Mouse (Mus musculus) CH12.LX (cell line): Measurements from ENCODE around the gene Tnfsf9. TPM values are rescaled to one million over a fixed set of nuclear protein-coding genes. Genes with fewer than 3 reads are reported as not detected.

Experiments
- DNase-seq: peaks from one replicate; pipeline ENCODE4 v3.0.0-alpha.2; 2013; ENCODE audit errors: extremely low read depth
- H3K27ac ChIP-seq: 2 replicates; pipeline ENCODE4 v1.5.1; 2012; ENCODE audit warnings: low read depth, mild to moderate bottlenecking, control low read depth, moderate library complexity; ENCODE audit not compliant: insufficient read depth
- H3K27me3 ChIP-seq: replicated peaks from 2 replicates; pipeline ENCODE3; 2012; ENCODE audit warnings: inconsistent platforms
- H3K36me3 ChIP-seq, 2 experiments: replicated peaks in 1 of 2; 2 replicates each; pipeline versions ENCODE3 to v1.6.1; 2012; ENCODE audit warnings: inconsistent platforms in 1 of 2, low read length in 1 of 2, mild to moderate bottlenecking in 1 of 2, mixed read lengths in 1 of 2, moderate library complexity in 1 of 2; ENCODE audit not compliant: control insufficient read depth in 1 of 2, insufficient read depth in 1 of 2
- H3K4me1 ChIP-seq, 2 experiments: 2 replicates each; pipeline ENCODE4 v1.6.1; 2012; ENCODE audit warnings: inconsistent platforms in 1 of 2, moderate library complexity in 1 of 2; ENCODE audit not compliant: insufficient read depth in 2 of 2, control insufficient read depth in 1 of 2
- H3K4me2 ChIP-seq: 2 replicates; pipeline ENCODE4 v1.6.1; 2012; ENCODE audit warnings: low read depth, mild to moderate bottlenecking, control low read depth; ENCODE audit not compliant: poor library complexity, insufficient read depth, severe bottlenecking
- H3K4me3 ChIP-seq, 3 experiments: fragments of 150-350 bp in 1 of 3; sonication (generic) in 1 of 3; replicated peaks in 1 of 3; 2 replicates each; pipeline versions ENCODE3 to v1.5.1; 2011 to 2012; ENCODE audit warnings: low read depth in 2 of 3, low read length in 2 of 3, mild to moderate bottlenecking in 2 of 3, moderate library complexity in 2 of 3, control low read depth in 1 of 3, improper control_type of control experiment in 1 of 3, inconsistent platforms in 1 of 3, mixed read lengths in 1 of 3; ENCODE audit not compliant: poor library complexity in 1 of 3
- H3K79me2 ChIP-seq: replicated peaks from 2 replicates; pipeline ENCODE4 v1.6.1; 2012; ENCODE audit warnings: mild to moderate bottlenecking, moderate library complexity; ENCODE audit not compliant: control insufficient read depth, poor library complexity, insufficient read depth, severe bottlenecking; ENCODE audit errors: extremely low read depth
- H3K9ac ChIP-seq: 2 replicates; pipeline ENCODE4 v1.6.1; 2012; ENCODE audit warnings: low read depth, mild to moderate bottlenecking, control low read depth, moderate library complexity; ENCODE audit not compliant: insufficient read depth
- H3K9me3 ChIP-seq: replicated peaks from 2 replicates; pipeline ENCODE3; 2012; ENCODE audit warnings: low read length, inconsistent platforms, mixed read lengths
- BHLHE40 ChIP-seq: IDR thresholded peaks from 2 replicates; pipeline ENCODE4 v1.6.1; 2011; ENCODE audit warnings: mild to moderate bottlenecking, low read depth, low read length, improper control_type of control experiment
- CHD1 ChIP-seq: IDR thresholded peaks from 2 replicates; pipeline ENCODE4 v1.6.1; 2012; ENCODE audit warnings: low read depth, low read length, improper control_type of control experiment, inconsistent platforms
- CTCF ChIP-seq, 2 experiments: IDR thresholded peaks in 1 of 2; conservative IDR thresholded peaks in 1 of 2; 2 replicates each; pipeline ENCODE4 v1.5.1; 2011 to 2012; ENCODE audit warnings: low read depth in 2 of 2, low read length in 2 of 2, improper control_type of control experiment in 1 of 2, inconsistent platforms in 1 of 2, mild to moderate bottlenecking in 1 of 2, moderate library complexity in 1 of 2
- E2F4 ChIP-seq: IDR thresholded peaks from 2 replicates; pipeline ENCODE4 v1.6.1; 2011; ENCODE audit warnings: low read depth, low read length, improper control_type of control experiment; ENCODE audit not compliant: insufficient replicate concordance
- ELF1 ChIP-seq: IDR thresholded peaks from 2 replicates; pipeline ENCODE4 v1.6.1; 2014; ENCODE audit warnings: low read depth, mild to moderate bottlenecking, inconsistent platforms, low read length, improper control_type of control experiment
- EP300 ChIP-seq: IDR thresholded peaks from 2 replicates; pipeline ENCODE4 v1.6.1; 2011; ENCODE audit warnings: low read length, improper control_type of control experiment
- ETS1 ChIP-seq: conservative IDR thresholded peaks from 2 replicates; pipeline ENCODE4 v1.6.1; 2012; ENCODE audit warnings: low read depth, mild to moderate bottlenecking, inconsistent platforms, low read length, improper control_type of control experiment, moderate library complexity
- MAZ ChIP-seq: IDR thresholded peaks from 2 replicates; pipeline ENCODE4 v1.6.1; 2012; ENCODE audit warnings: low read depth, mild to moderate bottlenecking, inconsistent platforms, low read length, improper control_type of control experiment, moderate library complexity
- MXI1 ChIP-seq: IDR thresholded peaks from 2 replicates; pipeline ENCODE4 v1.6.1; 2011; ENCODE audit warnings: mild to moderate bottlenecking, low read depth, low read length, improper control_type of control experiment
- NRF1 ChIP-seq: IDR thresholded peaks from 2 replicates; pipeline ENCODE4 v1.6.1; 2014; ENCODE audit warnings: low read depth, mild to moderate bottlenecking, inconsistent platforms, low read length, improper control_type of control experiment, moderate library complexity
- POLR2AphosphoS2 ChIP-seq: IDR thresholded peaks from 2 replicates; pipeline ENCODE4 v1.6.1; 2011; ENCODE audit warnings: low read depth, low read length, improper control_type of control experiment
- RAD21 ChIP-seq: IDR thresholded peaks from 2 replicates; pipeline ENCODE4 v1.6.1; 2011; ENCODE audit warnings: low read depth, mild to moderate bottlenecking, low read length, improper control_type of control experiment, moderate library complexity
- RCOR1 ChIP-seq: conservative IDR thresholded peaks from 2 replicates; pipeline ENCODE4 v1.6.1; 2012; ENCODE audit warnings: low read depth, mild to moderate bottlenecking, inconsistent platforms, low read length, improper control_type of control experiment
- TCF12 ChIP-seq: IDR thresholded peaks from 2 replicates; pipeline ENCODE4 v1.6.1; 2014; ENCODE audit warnings: low read depth, mild to moderate bottlenecking, inconsistent platforms, low read length, improper control_type of control experiment
- USF2 ChIP-seq: conservative IDR thresholded peaks from 2 replicates; pipeline ENCODE4 v1.6.1; 2011; ENCODE audit warnings: low read depth, low read length, improper control_type of control experiment
- ZKSCAN1 ChIP-seq: IDR thresholded peaks from 2 replicates; pipeline ENCODE4 v1.6.1; 2012; ENCODE audit warnings: low read depth, inconsistent platforms, low read length, improper control_type of control experiment, borderline replicate concordance
- ZMIZ1 ChIP-seq: IDR thresholded peaks from 2 replicates; pipeline ENCODE4 v1.6.1; 2012; ENCODE audit warnings: low read depth, mild to moderate bottlenecking, inconsistent platforms, low read length, improper control_type of control experiment
- ZNF384 ChIP-seq: IDR thresholded peaks from 2 replicates; pipeline ENCODE4 v1.6.1; 2012; ENCODE audit warnings: low read depth, low read length, improper control_type of control experiment, inconsistent platforms
- dilution Hi-C: fragments of 300-500 bp; cut with MboI; formaldehyde crosslinking; loops from 2 replicates; pipeline ENCODE4 v1.14.3; 2020; ENCODE audit warnings: low sequenced_read_pairs; ENCODE audit not compliant: extremely low pct_unique_long_range_greater_than_20kb, extremely low pct_ligation_motif_present
- in situ Hi-C: fragments of 300-500 bp; cut with MboI; formaldehyde crosslinking; loops from 3 replicates; pipeline ENCODE4 v1.14.3; 2019; ENCODE audit warnings: low sequenced_read_pairs, low pct_ligation_motif_present, low pct_unique_long_range_greater_than_20kb, mixed read lengths
- polyA plus RNA-seq: library from polyadenylated mRNA; unstranded; fragments of >175 nt; gene quantifications from 2 replicates; pipeline ENCODE4 v1.2.1, GENCODE M21; 2012; ENCODE audit warnings: low read depth; ENCODE audit not compliant: insufficient read length
- total RNA-seq, 2 experiments: library from RNA; depleted of rRNA; stranded (reverse); fragments of 300-350 nt in 1 of 2; fragments of >200 nt in 1 of 2; gene quantifications; 2 replicates each; pipeline ENCODE4 v1.2.3; 2012 to 2014

Gene Tnfsf9
- total and polyA plus RNA-seq, 3 experiments = 123 to 321 (median 137) TPM

DNA sequence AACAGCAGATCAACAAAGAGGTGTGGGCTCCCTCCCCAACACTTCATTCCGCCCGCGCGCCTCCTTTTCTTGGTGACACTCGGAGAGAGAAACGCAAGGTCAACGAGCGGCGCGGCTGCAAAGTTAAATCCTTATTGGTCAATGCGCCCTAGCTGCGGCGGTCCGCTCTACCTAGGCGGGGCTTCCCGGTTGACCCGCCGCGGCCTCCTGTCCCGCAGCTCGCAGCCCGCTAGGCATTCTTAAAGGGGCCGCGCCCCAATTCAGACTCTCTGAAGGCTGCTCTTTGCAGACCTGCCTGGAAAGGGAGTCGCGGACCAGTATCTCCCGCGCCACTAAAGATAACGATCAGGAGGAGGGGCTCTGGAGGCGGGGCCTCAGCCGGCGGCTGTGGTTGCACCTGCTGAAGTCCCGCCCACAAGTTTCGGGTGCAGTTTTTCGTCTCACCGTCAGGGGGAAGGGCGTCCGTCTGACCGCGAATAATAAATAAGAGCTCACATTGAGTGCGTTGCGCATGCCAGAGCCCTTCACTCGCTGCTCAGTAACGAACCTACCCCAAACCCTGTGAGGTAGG is 44.8 kb upstream of the Tnfsf9 start (continued):
- TF ChIP-seq ZMIZ1 = no peak
- TF ChIP-seq NRF1 = peak; percentile 86
- 0 out of 2 replicates have a peak, but pooled peaks have one; percentile 41 for TF ChIP-seq RCOR1
- TF ChIP-seq TCF12 = peak; percentile 65
- TF ChIP-seq USF2 = no peak

DNA sequence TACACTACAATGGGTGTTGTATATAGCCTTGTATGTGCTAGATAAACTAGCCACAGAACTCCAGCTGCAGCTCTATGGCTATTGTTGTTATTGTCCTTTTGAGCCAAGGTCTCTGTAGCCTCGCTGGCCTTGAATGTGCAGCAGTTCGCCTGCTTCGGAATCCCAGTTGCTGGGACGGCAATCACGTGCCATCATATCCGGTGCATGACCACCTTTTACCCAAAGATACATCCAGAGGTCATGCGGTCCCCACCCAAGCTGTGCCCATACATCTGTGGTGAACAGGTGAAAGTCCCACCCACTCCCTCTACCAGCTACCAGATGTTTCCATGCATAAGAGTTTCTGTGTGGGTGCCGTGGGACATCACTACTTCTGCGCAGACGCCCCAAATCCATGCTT is 44.1 kb upstream of the Tnfsf9 start:
- H3K27ac ChIP-seq = no peak overlapping the region
- H3K79me2 ChIP-seq = no peaks in the 10 kb centered on the region
- no peak for DNase-seq
- H3K36me3 ChIP-seq = peaks cover 5 to 28% of the 10 kb centered on the region in 2 experiments
- H3K4me1 ChIP-seq = peaks cover 9 to 26% of the 10 kb centered on the region in 2 experiments
- dilution Hi-C loops (no loop called here), in situ Hi-C loops (no loop called here)
- H3K4me2 ChIP-seq = peak overlapping the region; percentile 52
- no peak overlapping the region for H3K4me3 ChIP-seq
- H3K9ac ChIP-seq = peak overlapping the region; percentile 20; the same call in 1 of the 2 replicates
- peak; percentile 76 for TF ChIP-seq BHLHE40
- TF ChIP-seq ZKSCAN1 = no peak
- peak; percentile 10; the same call in 1 of the 2 replicates for TF ChIP-seq MXI1
- TF ChIP-seq, all 38 proteins: peak for 2
- Histone ChIP-seq H3K27me3 (no peaks in the 10 kb centered on the region), H3K9me3 (no peaks in the 10 kb centered on the region)

DNA sequence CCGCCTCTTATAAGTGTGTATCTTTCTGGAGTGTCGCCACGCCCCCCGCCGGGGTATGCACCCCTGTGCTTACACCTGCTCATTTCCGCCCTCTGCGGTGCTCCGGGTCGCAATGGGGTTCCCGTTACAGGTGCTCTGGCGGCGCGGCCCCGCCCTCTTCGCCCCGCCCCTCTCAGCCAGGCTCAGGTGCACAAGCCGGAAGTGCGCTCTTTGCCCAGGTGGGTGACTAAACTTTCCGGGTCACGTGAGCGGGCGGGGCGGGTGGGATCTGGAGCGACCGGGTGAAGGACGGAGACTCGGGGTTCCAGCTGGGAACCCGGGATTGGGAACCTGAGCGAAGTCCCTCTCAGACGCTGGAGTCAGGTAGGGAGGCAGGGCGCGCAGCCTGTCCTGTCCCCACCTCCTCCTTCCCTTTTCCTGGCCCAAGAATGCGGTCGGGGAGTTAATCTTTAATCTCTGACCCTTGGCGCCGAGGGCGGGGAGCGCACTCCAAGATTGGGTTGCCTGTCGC is 43.1 kb upstream of the Tnfsf9 start:
- DNase-seq = no peak
- TF ChIP-seq MXI1 (no peak), ETS1 (no peak), RAD21 (no peak), POLR2AphosphoS2 (no peak), USF2 (no peak), ELF1 (no peak), ZNF384 (no peak), CTCF (conservative IDR thresholded peaks at IDR 0.05 in 1 of 2, IDR thresholded peaks at IDR 0.05 in 1 of 2; ENCODE audit: low read depth in 2 of 2, low read length in 2 of 2) (no peak), E2F4 (no peak), MAZ (no peak), EP300 (no peak), CHD1 (no peak)
- dilution Hi-C loops = no loop called here
- Histone ChIP-seq H3K27ac (no peak overlapping the region), H3K4me2 (no peak overlapping the region), H3K27me3 (no peaks in the 10 kb centered on the region), H3K4me3 (no peak overlapping the region), H3K79me2 (no peaks in the 10 kb centered on the region), H3K9ac (no peak overlapping the region), H3K9me3 (no peaks in the 10 kb centered on the region), H3K4me1 (peaks cover 9 to 26% of the 10 kb centered on the region in 2 experiments), H3K36me3 (peaks cover 12 to 33% of the 10 kb centered on the region in 2 experiments)
- in situ Hi-C loops = no loop called here
